Mouse (Mus musculus) frontal cortex, postnatal 25 days (tissue): Measurements from ENCODE around the gene D10Jhu81e.
A peak's percentile ranks its signal among the peaks of the same experiment; 100 is the strongest.

Experiments used
- DNase-seq, 2 experiments: peaks; one replicate each; pipeline ENCODE4 v3.0.0; 2022; ENCODE audit warnings: low spot score in 2 of 2

The D10Jhu81e gene

GRCm38 (mm10) chr10:78163241-78163640, 6.3 kb downstream of the D10Jhu81e start:
- no peak for DNase-seq

GRCm38 (mm10) chr10:78162646-78163045, 6.9 kb downstream of the D10Jhu81e start:
- no peak for DNase-seq

GRCm38 (mm10) chr10:78161096-78161495, 8.5 kb downstream of the D10Jhu81e start:
- no peak for DNase-seq

- no peak for DNase-seq
These were observed 9.1 kb downstream of the D10Jhu81e start for GRCm38 (mm10) chr10:78160369-78161095.

- DNase-seq = peak; percentile 72 to 82
These were observed 9.7 kb downstream of the D10Jhu81e start for GRCm38 (mm10) chr10:78159906-78160305.

GRCm38 (mm10) chr10:78159252-78159878, 10.2 kb downstream of the D10Jhu81e start:
- DNase-seq = no peak

- DNase-seq = no peak
These were observed 11.5 kb downstream of the D10Jhu81e start for GRCm38 (mm10) chr10:78158041-78158440.

GRCm38 (mm10) chr10:78156926-78157325, 12.7 kb downstream of the D10Jhu81e start:
- no peak for DNase-seq

GRCm38 (mm10) chr10:78148834-78149766, 20.5 kb downstream of the D10Jhu81e start:
- no peak for DNase-seq

- DNase-seq = no peak
These were observed 21.6 kb downstream of the D10Jhu81e start for GRCm38 (mm10) chr10:78147908-78148441.

- DNase-seq = no peak
These were observed 25.7 kb downstream of the D10Jhu81e start for GRCm38 (mm10) chr10:78143727-78144505.

- DNase-seq = no peak
These were observed 28.7 kb downstream of the D10Jhu81e start for GRCm38 (mm10) chr10:78140843-78141242.

GRCm38 (mm10) chr10:78140251-78140600, 29.4 kb downstream of the D10Jhu81e start:
- no peak for DNase-seq

GRCm38 (mm10) chr10:78139572-78140250, 29.9 kb downstream of the D10Jhu81e start:
- DNase-seq = no peak

- no peak for DNase-seq
These were observed 30.6 kb downstream of the D10Jhu81e start for GRCm38 (mm10) chr10:78138812-78139523.

GRCm38 (mm10) chr10:78137191-78137590, 32.4 kb downstream of the D10Jhu81e start:
- no peak for DNase-seq

GRCm38 (mm10) chr10:78135947-78136346, 33.6 kb downstream of the D10Jhu81e start:
- no peak for DNase-seq

- no peak for DNase-seq
These were observed 34.4 kb downstream of the D10Jhu81e start for GRCm38 (mm10) chr10:78134975-78135798.

GRCm38 (mm10) chr10:78134400-78134799, 35.2 kb downstream of the D10Jhu81e start:
- DNase-seq = no peak
